In genomic region chr7:35269443-35270024, GRCm38 (mm10) we compare ENCODE assay signal across 8 mouse cellular contexts. TPM values are rescaled to one million over a fixed set of nuclear protein-coding genes. Genes with fewer than 3 reads are reported as not detected.
DNase-seq lines count a peak whose midpoint lies in the region; ATAC-seq and TF ChIP-seq lines count a peak whose summit lies in the region.

No protein-coding gene starts in this region.

- 0 out of 2 replicates have a peak, but pooled peaks have one; percentile 11 for TF ChIP-seq CTCF in cortical plate, adult 2 months (IDR thresholded peaks at IDR 0.05; ENCODE audit: extremely low read depth, insufficient read depth, low read length)

- peak overlapping the region; percentile 13 for H3K4me3 ChIP-seq in cortical plate, adult 2 months (ENCODE audit: insufficient read depth, low read length)
- H3K4me3 ChIP-seq in intestine, embryonic 16.5 days (ENCODE audit: low read length), result peak overlapping the region; percentile 45
- peak overlapping the region; percentile 9 for H3K4me3 ChIP-seq in neural tube, embryonic 12.5 days

- no peaks in the 10 kb centered on the region for H3K27me3 ChIP-seq in intestine, embryonic 16.5 days (replicated peaks; ENCODE audit: control insufficient read depth, insufficient read depth, low read length)
- H3K27me3 ChIP-seq in neural tube, embryonic 12.5 days (replicated peaks), result no peaks in the 10 kb centered on the region

- 0 out of 2 replicates have a peak, but pooled peaks cover 5% of the 10 kb centered on the region for H3K9me3 ChIP-seq in intestine, embryonic 16.5 days (ENCODE audit: control insufficient read depth, low read length)
- peaks cover 7% of the 10 kb centered on the region for H3K9me3 ChIP-seq in neural tube, embryonic 12.5 days

- 5% methylated on average over 21 of the region's 21 CpGs for WGBS in intestine, embryonic 16.5 days
- 11% methylated on average over 21 of the region's 21 CpGs for WGBS in neural tube, embryonic 12.5 days

- peak; percentile 9 for DNase-seq in urinary bladder, postnatal 14 days (ENCODE audit: low spot score)
- DNase-seq in urinary bladder, adult 2 months (ENCODE audit: low spot score), result no peak
- DNase-seq in heart, adult 11 months, result peak; percentile 98
- DNase-seq in lung, adult 18-20 months, result peak; percentile 34 to 40
- no peak for DNase-seq in layer of hippocampus, adult 18-20 months (ENCODE audit: low spot score in 2 of 2)

- H3K4me2 ChIP-seq in intestine, embryonic 16.5 days (ENCODE audit: low read depth, low read length), result peak overlapping the region; percentile 49
- peak overlapping the region; percentile 66 for H3K4me2 ChIP-seq in neural tube, embryonic 12.5 days (replicated peaks)

- no peaks in the 10 kb centered on the region for H3K4me1 ChIP-seq in cortical plate, adult 2 months (ENCODE audit: control insufficient read depth, insufficient read depth, low read length)
- peaks cover 4% of the 10 kb centered on the region for H3K4me1 ChIP-seq in intestine, embryonic 16.5 days (ENCODE audit: control insufficient read depth, insufficient read depth, low read length)
- no peaks in the 10 kb centered on the region for H3K4me1 ChIP-seq in neural tube, embryonic 12.5 days

- no peaks in the 10 kb centered on the region for H3K36me3 ChIP-seq in intestine, embryonic 16.5 days (ENCODE audit: control insufficient read depth, insufficient read depth, low read length)
- H3K36me3 ChIP-seq in neural tube, embryonic 12.5 days, result peaks cover 3% of the 10 kb centered on the region; the same call in 1 of the 2 replicates

- TF ChIP-seq POLR2A in cortical plate, adult 2 months (IDR thresholded peaks at IDR 0.05; ENCODE audit: extremely low read depth, insufficient read depth, low read length), result no peak

- H3K9ac ChIP-seq in intestine, embryonic 16.5 days (ENCODE audit: low read depth, low read length), result peak overlapping the region; percentile 51
- peak overlapping the region; percentile 38 for H3K9ac ChIP-seq in neural tube, embryonic 12.5 days

- no peak overlapping the region for H3K27ac ChIP-seq in cortical plate, adult 2 months (ENCODE audit: insufficient read depth, low read length)
- H3K27ac ChIP-seq in intestine, embryonic 16.5 days (ENCODE audit: low read length), result no peak overlapping the region
- no peak overlapping the region for H3K27ac ChIP-seq in neural tube, embryonic 12.5 days

- peak; percentile 87 for ATAC-seq in intestine, embryonic 16.5 days
- ATAC-seq in neural tube, embryonic 12.5 days (ENCODE audit: low FRiP score, low read depth), result peak; percentile 79

RNA-seq across cellular contexts. Expression of gene Gpatch1, which starts 48.7 kb away (rescaled TPM):
- 11.6 and 11.7 TPM in 2 replicates for polyA plus RNA-seq in urinary bladder, adult 2 months (2012; rRNA removed)
- 21.7 and 24.1 TPM in 2 replicates for polyA plus RNA-seq in cortical plate, adult 2 months (2012; rRNA removed)
- polyA plus RNA-seq in intestine, embryonic 16.5 days (2015; fragmentation: Nextera tagmentation; extraction: Ambion mirVana), result 14.8 and 15.3 TPM in 2 replicates
- polyA plus RNA-seq in neural tube, embryonic 12.5 days (2016; fragmentation: Nextera tagmentation; extraction: Ambion mirVana), result 20.0 and 20.3 TPM in 2 replicates
- 10 to 100 TPM; 26.5 to 30.1 TPM for total RNA-seq in layer of hippocampus, adult 18-20 months (2021)

RNA-seq across cellular contexts. Expression of gene Lrp3, which starts 54.2 kb away (rescaled TPM):
- 13.3 and 19.3 TPM in 2 replicates for polyA plus RNA-seq in urinary bladder, adult 2 months (2012; rRNA removed)
- polyA plus RNA-seq in cortical plate, adult 2 months (2012; rRNA removed), result 56.7 and 57.3 TPM in 2 replicates
- polyA plus RNA-seq in intestine, embryonic 16.5 days (2015; fragmentation: Nextera tagmentation; extraction: Ambion mirVana), result 2.8 and 3.3 TPM in 2 replicates
- polyA plus RNA-seq in neural tube, embryonic 12.5 days (2016; fragmentation: Nextera tagmentation; extraction: Ambion mirVana), result 23.2 and 24.6 TPM in 2 replicates
- 10 to 100 TPM; 75.2 to 77.5 TPM for total RNA-seq in layer of hippocampus, adult 18-20 months (2021)

Comparison
In these comparisons a context has a peak if more than half of its experiments do, and no peak if none do; other contexts are left out.
1. DNase-seq: peak in urinary bladder, postnatal 14 days (single experiment), heart, adult 11 months (single experiment) and lung, adult 18-20 months (2 of 2); none in urinary bladder, adult 2 months (single experiment) and layer of hippocampus, adult 18-20 months (0 of 2).
2. Peak in every context shown above with its lines, with median percentiles within 50 percentile points of each other: H3K4me3 ChIP-seq.